Mouse (Mus musculus) gastrocnemius, adult 2 months (tissue): Measurements from ENCODE around the gene Gpalpp1. TPM values are rescaled to one million over a fixed set of nuclear protein-coding genes. Genes with fewer than 3 reads are reported as not detected.

ENCODE experiments used
- DNase-seq: peaks from one replicate; pipeline ENCODE4 v3.0.0; 2022
- H3K27ac ChIP-seq: fragments of 200-600 bp; 2 replicates; pipeline ENCODE4 v1.8.1; 2022; ENCODE audit warnings: mild to moderate bottlenecking
- H3K4me3 ChIP-seq: fragments of 200-600 bp; 2 replicates; pipeline ENCODE4 v1.8.1; 2022; ENCODE audit warnings: mild to moderate bottlenecking, moderate library complexity
- CTCF ChIP-seq: fragments of 200-600 bp; IDR thresholded peaks from 2 replicates; pipeline ENCODE4 v1.8.1; 2022; ENCODE audit warnings: antibody characterized with exemption, mild to moderate bottlenecking, moderate library complexity
- intact Hi-C: fragments of 180-260 bp; cut with DNase I; formaldehyde crosslinking; loops from one replicate; pipeline ENCODE4 v1.15.1; 2025
- total RNA-seq, 2 experiments: library from RNA; stranded (reverse); gene quantifications; 2 replicates each; pipeline ENCODE4 v1.2.3; 2021

Gpalpp1 gene
- total RNA-seq, 2 experiments from 2014 or later: 5.8 to 7.4 TPM

GRCm38 (mm10) chr14:76044164-76044557 is 66.4 kb downstream of the Gpalpp1 start:
- TF ChIP-seq CTCF: no peak
- Histone ChIP-seq H3K27ac (no peak overlapping the region), H3K4me3 (no peak overlapping the region)
- no peak for DNase-seq
- intact Hi-C loops: no loop called here

DNA sequence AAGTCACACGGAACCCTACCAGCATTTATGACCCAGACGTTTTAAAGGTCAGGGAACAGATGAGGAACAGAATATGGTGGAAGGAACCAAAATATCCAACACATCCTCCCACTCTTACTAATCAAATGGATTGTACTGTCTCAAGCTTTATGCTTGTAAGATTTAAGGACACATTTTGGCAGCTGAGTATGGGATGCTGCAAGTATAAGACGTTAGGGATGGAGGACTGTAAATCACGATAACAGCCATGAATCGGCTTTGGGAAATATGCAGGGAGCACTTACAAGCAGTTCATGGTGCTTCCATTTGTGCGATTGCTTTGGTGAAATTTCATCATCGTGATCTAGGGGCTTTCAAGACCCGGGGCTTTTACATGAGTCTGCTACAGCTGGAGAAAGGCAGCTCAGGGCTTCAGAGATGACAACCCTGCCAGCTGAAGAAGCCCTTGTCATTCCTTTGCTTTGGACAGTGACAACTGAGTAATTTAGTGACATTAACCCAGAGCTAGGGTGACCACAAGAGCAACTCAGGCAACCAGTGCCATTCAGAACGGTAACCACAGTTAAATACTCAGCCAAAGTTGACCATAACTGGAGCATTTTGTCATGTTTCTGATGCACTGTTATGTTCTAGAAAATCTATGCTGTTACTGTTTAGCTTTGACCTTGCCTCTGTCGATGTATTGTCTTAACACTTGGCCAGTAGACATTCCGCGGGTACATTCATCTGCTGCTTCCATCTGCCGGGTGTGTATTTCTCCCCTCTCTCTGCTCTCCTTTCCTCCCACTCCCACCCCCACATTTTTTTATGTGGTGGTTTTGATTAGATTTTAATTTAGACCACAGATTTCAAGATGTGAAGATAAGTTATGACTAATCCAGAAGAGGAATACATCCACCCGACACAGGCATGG is 67.1 kb downstream of the Gpalpp1 start:
- TF ChIP-seq CTCF: no peak
- H3K27ac ChIP-seq: no peak overlapping the region
- intact Hi-C loops: no loop called here
- no peak overlapping the region for H3K4me3 ChIP-seq
- DNase-seq: no peak

Other genes with a start within 250 kb of the Gpalpp1 start
- gene Kctd4, start 155.8 kb downstream of the Gpalpp1 start, total RNA-seq: not detected
- 10 to 100 TPM; 11.2 to 14.8 TPM for gene Gtf2f2, start 99.9 kb downstream of the Gpalpp1 start, total RNA-seq
- 1 to 10 TPM; 3.8 to 3.9 TPM for gene Nufip1, start 131 bp upstream of the Gpalpp1 start, total RNA-seq